Mouse (Mus musculus) right cerebral cortex, postnatal 10 days (tissue): Measurements from ENCODE around the gene Foxf1.

Experiments
- DNase-seq, 2 experiments: peaks; one replicate each; pipeline ENCODE4 v3.0.0; 2021; ENCODE audit warnings: low spot score in 2 of 2

Gene Foxf1

GRCm38 (mm10) chr8:121115136-121115535 lies 30.9 kb downstream of the Foxf1 start:
- DNase-seq = no peak

- peak; percentile 80 to 81 for DNase-seq
Observed at GRCm38 (mm10) chr8:121115948-121116347, 31.8 kb downstream of the Foxf1 start, which contains the start of gene Foxc2. Gene Foxc2, plus strand, starts transcription at chr8:121116171.

GRCm38 (mm10) chr8:121116591-121117185 lies 32.5 kb downstream of the Foxf1 start:
- no peak for DNase-seq

- DNase-seq = no peak
Observed at GRCm38 (mm10) chr8:121117186-121117651, 33.0 kb downstream of the Foxf1 start.

GRCm38 (mm10) chr8:121117906-121118305 lies 33.7 kb downstream of the Foxf1 start:
- DNase-seq = no peak

GRCm38 (mm10) chr8:121118634-121119420 lies 34.6 kb downstream of the Foxf1 start:
- DNase-seq = no peak

GRCm38 (mm10) chr8:121119635-121120455 lies 35.7 kb downstream of the Foxf1 start:
- DNase-seq = no peak

- DNase-seq = no peak
Observed at GRCm38 (mm10) chr8:121120456-121121419, 36.6 kb downstream of the Foxf1 start.

GRCm38 (mm10) chr8:121121704-121122103 lies 37.5 kb downstream of the Foxf1 start:
- no peak for DNase-seq

- DNase-seq = no peak
Observed at GRCm38 (mm10) chr8:121122368-121122767, 38.2 kb downstream of the Foxf1 start.

GRCm38 (mm10) chr8:121123113-121123512 lies 38.9 kb downstream of the Foxf1 start:
- DNase-seq = no peak

- no peak for DNase-seq
Observed at GRCm38 (mm10) chr8:121124547-121125239, 40.5 kb downstream of the Foxf1 start.

GRCm38 (mm10) chr8:121125311-121125876 lies 41.2 kb downstream of the Foxf1 start:
- DNase-seq = peak; percentile 64 to 71

- no peak for DNase-seq
Observed at GRCm38 (mm10) chr8:121126191-121126590, 42.0 kb downstream of the Foxf1 start.

- no peak for DNase-seq
Observed at GRCm38 (mm10) chr8:121126694-121127093, 42.5 kb downstream of the Foxf1 start.

- DNase-seq = no peak
Observed at GRCm38 (mm10) chr8:121127291-121127701, 43.1 kb downstream of the Foxf1 start.

GRCm38 (mm10) chr8:121127756-121128375 lies 43.7 kb downstream of the Foxf1 start, which contains the start of gene Foxl1:
Gene Foxl1, plus strand, starts transcription at chr8:121127940.
- DNase-seq = no peak

GRCm38 (mm10) chr8:121128531-121129264 lies 44.5 kb downstream of the Foxf1 start:
- DNase-seq = no peak
